Mouse (Mus musculus): ENCODE measurements at regions not wholly inside any gene's neighbourhood (a gene's known extent, or its start where the extent isn't known, plus 50 kb on each side); places are given as distances from the start of the nearest gene placed in this dataset.

- no peak for TF ChIP-seq MAFK (IDR thresholded peaks at IDR 0.05; ENCODE audit: insufficient read depth, low read depth, low read length)
- no peak for TF ChIP-seq CHD2 (IDR thresholded peaks at IDR 0.05; ENCODE audit: low read depth, low read length)
- TF ChIP-seq ZC3H11A (IDR thresholded peaks at IDR 0.05; ENCODE audit: borderline replicate concordance, low read depth, low read length), result no peak
These were observed 94.9 kb upstream of the H2al1a start for GRCm38 (mm10) chrX:11204135-11204534.

Measured in ES-E14 (cell line).